Mouse (Mus musculus): Measurements from ENCODE around the gene Snx9. TPM values are rescaled to one million over a fixed set of nuclear protein-coding genes. Genes with fewer than 3 reads are reported as not detected.

Gene Snx9
- total RNA-seq (2021), result 10 to 100 TPM; 15.6 to 16.1 TPM
- long read RNA-seq, experiment 1, transcript Snx9-201 (18 exons, 3,331 nt), result major isoform, 17 of 18 reads
- long read RNA-seq, experiment 1, partial matches to known transcripts, result 1 of 18 reads
- long read RNA-seq, experiment 1, other reads (novel, unspliced or antisense), result 0 of 18 reads
- long read RNA-seq, experiment 2, transcript Snx9-201 (18 exons, 3,331 nt), result major isoform, 15 of 18 reads
- long read RNA-seq, experiment 2, partial matches to known transcripts, result 0 of 18 reads
- long read RNA-seq, experiment 2, other reads (novel, unspliced or antisense), result 3 of 18 reads

- no peak for TF ChIP-seq CTCF (conservative IDR thresholded peaks at IDR 0.05)
- Histone ChIP-seq H3K4me3 (peak within 1 kb of the TSS; percentile 78), H3K27ac (peak within 1 kb of the TSS; percentile 97)
- peak in 1 of 2 experiments; percentile 43 for DNase-seq (ENCODE audit: low spot score in 2 of 2)
Observed at GRCm38 (mm10) chr17:5841128-5841942, at the start of gene Snx9. Gene Snx9 (plus strand): TSS chr17:5841329.

GRCm38 (mm10) chr17:5792164-5792791 lies 48.9 kb upstream of the Snx9 start:
- no peak for DNase-seq (ENCODE audit: low spot score in 2 of 2)
- no peak overlapping the region for H3K4me3 ChIP-seq
- no peak for TF ChIP-seq CTCF (conservative IDR thresholded peaks at IDR 0.05)
- H3K27ac ChIP-seq, result no peak overlapping the region

- H3K27ac ChIP-seq, result no peak overlapping the region
- no peak for DNase-seq (ENCODE audit: low spot score in 2 of 2)
- H3K4me3 ChIP-seq, result no peak overlapping the region
- no peak for TF ChIP-seq CTCF (conservative IDR thresholded peaks at IDR 0.05)
Observed at GRCm38 (mm10) chr17:5793593-5793992, 47.5 kb upstream of the Snx9 start.

GRCm38 (mm10) chr17:5794276-5794675 lies 46.9 kb upstream of the Snx9 start:
- Histone ChIP-seq H3K27ac (no peak overlapping the region), H3K4me3 (no peak overlapping the region)
- peak in 1 of 2 experiments; percentile 3 for DNase-seq (ENCODE audit: low spot score in 2 of 2)
- TF ChIP-seq CTCF (conservative IDR thresholded peaks at IDR 0.05), result no peak

GRCm38 (mm10) chr17:5795369-5795768 lies 45.8 kb upstream of the Snx9 start:
- H3K27ac ChIP-seq, result no peak overlapping the region
- peak in 1 of 2 experiments; percentile 3 for DNase-seq (ENCODE audit: low spot score in 2 of 2)
- no peak for TF ChIP-seq CTCF (conservative IDR thresholded peaks at IDR 0.05)

GRCm38 (mm10) chr17:5795878-5796277 lies 45.3 kb upstream of the Snx9 start:
- H3K27ac ChIP-seq, result no peak overlapping the region
- TF ChIP-seq CTCF (conservative IDR thresholded peaks at IDR 0.05), result peak; percentile 99; the same call in 1 of the 2 replicates
- H3K4me3 ChIP-seq, result no peak overlapping the region
- DNase-seq (ENCODE audit: low spot score in 2 of 2), result peak; percentile 67 to 81

More at GRCm38 (mm10) chr17:5795369-5795768, 45.8 kb upstream of the Snx9 start:
- no peak overlapping the region for H3K4me3 ChIP-seq

GRCm38 (mm10) chr17:5797124-5797760 lies 43.9 kb upstream of the Snx9 start:
- peak in 1 of 2 experiments; percentile 9 for DNase-seq (ENCODE audit: low spot score in 2 of 2)
- TF ChIP-seq CTCF (conservative IDR thresholded peaks at IDR 0.05), result no peak
- Histone ChIP-seq H3K27ac (no peak overlapping the region), H3K4me3 (no peak overlapping the region)

GRCm38 (mm10) chr17:5798221-5798801 lies 42.8 kb upstream of the Snx9 start:
- no peak overlapping the region for H3K4me3 ChIP-seq
- no peak overlapping the region for H3K27ac ChIP-seq
- DNase-seq (ENCODE audit: low spot score in 2 of 2), result no peak
- TF ChIP-seq CTCF (conservative IDR thresholded peaks at IDR 0.05), result no peak

GRCm38 (mm10) chr17:5798900-5799299 lies 42.2 kb upstream of the Snx9 start:
- no peak for TF ChIP-seq CTCF (conservative IDR thresholded peaks at IDR 0.05)
- DNase-seq (ENCODE audit: low spot score in 2 of 2), result no peak
- H3K4me3 ChIP-seq, result no peak overlapping the region

GRCm38 (mm10) chr17:5799396-5800021 lies 41.6 kb upstream of the Snx9 start:
- TF ChIP-seq CTCF (conservative IDR thresholded peaks at IDR 0.05), result no peak
- Histone ChIP-seq H3K4me3 (no peak overlapping the region), H3K27ac (no peak overlapping the region)
- peak in 1 of 2 experiments; percentile 3 for DNase-seq (ENCODE audit: low spot score in 2 of 2)

More at GRCm38 (mm10) chr17:5798900-5799299, 42.2 kb upstream of the Snx9 start:
- no peak overlapping the region for H3K27ac ChIP-seq

- DNase-seq (ENCODE audit: low spot score in 2 of 2), result no peak
- no peak for TF ChIP-seq CTCF (conservative IDR thresholded peaks at IDR 0.05)
- Histone ChIP-seq H3K27ac (no peak overlapping the region), H3K4me3 (no peak overlapping the region)
Observed at GRCm38 (mm10) chr17:5800254-5800653, 40.9 kb upstream of the Snx9 start.

Data from layer of hippocampus, adult 2 months (tissue).